Mouse (Mus musculus): ENCODE measurements around the gene Rack1. TPM values are rescaled to one million over a fixed set of nuclear protein-coding genes. Genes with fewer than 3 reads are reported as not detected.

Rack1 gene
- 454 TPM for polyA plus RNA-seq (2014; fragmentation: Illumina TruSeq; extraction: RNeasy Lipid Tissue Mini Kit (QIAGEN cat#74804); ENCODE audit: low read depth, low replicate concordance)

GRCm38 (mm10) chr11:48799921-48800701 is at the start of gene Rack1:
Gene Rack1, plus strand, starts transcription at chr11:48800332.

DNA sequence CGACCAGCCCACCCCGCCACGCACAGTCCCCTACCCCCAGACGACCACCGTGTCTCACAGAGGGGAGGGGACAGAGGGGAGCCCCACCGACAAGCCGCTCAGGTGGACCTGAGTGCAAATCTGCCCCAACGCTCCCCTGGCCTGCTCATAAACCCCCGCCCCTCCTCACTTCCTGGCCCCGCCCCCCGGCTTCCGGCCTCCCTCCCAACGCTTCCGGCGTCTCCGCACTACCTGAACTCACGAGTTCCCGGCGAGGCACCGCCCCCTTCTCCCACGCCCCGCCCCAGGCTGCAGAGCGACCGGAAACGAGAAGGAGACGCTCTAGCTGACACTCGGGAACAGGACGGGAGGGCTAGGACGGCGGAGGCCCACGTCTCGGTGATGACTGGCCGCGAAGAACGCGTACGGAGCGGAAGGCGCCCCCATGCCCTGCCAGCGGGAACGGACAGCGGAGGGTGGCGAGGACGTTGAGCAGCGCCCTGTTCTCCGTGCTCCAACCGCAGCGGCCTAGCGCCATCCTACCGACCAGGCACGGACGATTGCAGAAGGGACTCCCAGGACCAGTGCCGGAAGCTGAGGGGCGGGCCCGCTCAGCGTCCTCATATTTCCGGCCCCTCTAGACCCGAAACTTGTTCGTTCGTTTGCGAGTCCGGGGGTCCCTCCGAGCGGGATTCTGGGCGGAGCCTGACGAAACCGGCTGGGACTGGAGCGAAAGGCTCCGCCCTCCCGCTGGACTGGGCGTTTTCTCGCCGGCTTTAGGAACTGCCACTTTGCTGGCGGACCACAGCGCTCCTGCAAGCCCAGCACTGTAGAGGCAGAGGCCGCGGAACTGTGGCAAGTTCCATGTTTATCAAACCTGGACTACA is 16.9 kb downstream of the Rack1 start, which contains the start of gene Trim41:
TSS of gene Trim41 (minus strand) at position 554 of the 866 bp plus-strand sequence.

GRCm38 (mm10) chr11:48825979-48826751 is 26.0 kb downstream of the Rack1 start, which contains the start of the genes Trim7 and Gm12184:
Gene Trim7, plus strand, starts transcription at chr11:48826140.
Gene Gm12184, minus strand, starts transcription at chr11:48826655.

Other genes with a start within 250 kb of the Rack1 start
- 20.6 TPM for gene Trim41, start 17.0 kb downstream of the Rack1 start, polyA plus RNA-seq (2014; fragmentation: Illumina TruSeq; extraction: RNeasy Lipid Tissue Mini Kit (QIAGEN cat#74804); ENCODE audit: low read depth, low replicate concordance)
- gene Trim7, start 25.8 kb downstream of the Rack1 start, polyA plus RNA-seq (2014; fragmentation: Illumina TruSeq; extraction: RNeasy Lipid Tissue Mini Kit (QIAGEN cat#74804); ENCODE audit: low read depth, low replicate concordance): 30.1 TPM
- 9.5 TPM for gene Gm12184, start 26.3 kb downstream of the Rack1 start, polyA plus RNA-seq (2014; fragmentation: Illumina TruSeq; extraction: RNeasy Lipid Tissue Mini Kit (QIAGEN cat#74804); ENCODE audit: low read depth, low replicate concordance)
- gene Irgm1, start 71.4 kb downstream of the Rack1 start, polyA plus RNA-seq (2014; fragmentation: Illumina TruSeq; extraction: RNeasy Lipid Tissue Mini Kit (QIAGEN cat#74804); ENCODE audit: low read depth, low replicate concordance): 21.4 TPM
- gene Gm5431, start 101.9 kb downstream of the Rack1 start, polyA plus RNA-seq (2014; fragmentation: Illumina TruSeq; extraction: RNeasy Lipid Tissue Mini Kit (QIAGEN cat#74804); ENCODE audit: low read depth, low replicate concordance): 0.58 TPM
- gene Psme2b, start 145.9 kb downstream of the Rack1 start, polyA plus RNA-seq (2014; fragmentation: Illumina TruSeq; extraction: RNeasy Lipid Tissue Mini Kit (QIAGEN cat#74804); ENCODE audit: low read depth, low replicate concordance): 2.5 TPM
- gene Olfr56, start 178.6 kb downstream of the Rack1 start, polyA plus RNA-seq (2014; fragmentation: Illumina TruSeq; extraction: RNeasy Lipid Tissue Mini Kit (QIAGEN cat#74804); ENCODE audit: low read depth, low replicate concordance): not detected
- 2.9 TPM for gene 9930111J21Rik1, start 179.1 kb downstream of the Rack1 start, polyA plus RNA-seq (2014; fragmentation: Illumina TruSeq; extraction: RNeasy Lipid Tissue Mini Kit (QIAGEN cat#74804); ENCODE audit: low read depth, low replicate concordance)
- gene Gm12185, start 191.9 kb downstream of the Rack1 start, polyA plus RNA-seq (2014; fragmentation: Illumina TruSeq; extraction: RNeasy Lipid Tissue Mini Kit (QIAGEN cat#74804); ENCODE audit: low read depth, low replicate concordance): 0.26 TPM
- 7.1 TPM for gene Tgtp1, start 193.8 kb downstream of the Rack1 start, polyA plus RNA-seq (2014; fragmentation: Illumina TruSeq; extraction: RNeasy Lipid Tissue Mini Kit (QIAGEN cat#74804); ENCODE audit: low read depth, low replicate concordance)